Mouse (Mus musculus): ENCODE results near the gene Ranbp9.

Ranbp9 gene

DNA sequence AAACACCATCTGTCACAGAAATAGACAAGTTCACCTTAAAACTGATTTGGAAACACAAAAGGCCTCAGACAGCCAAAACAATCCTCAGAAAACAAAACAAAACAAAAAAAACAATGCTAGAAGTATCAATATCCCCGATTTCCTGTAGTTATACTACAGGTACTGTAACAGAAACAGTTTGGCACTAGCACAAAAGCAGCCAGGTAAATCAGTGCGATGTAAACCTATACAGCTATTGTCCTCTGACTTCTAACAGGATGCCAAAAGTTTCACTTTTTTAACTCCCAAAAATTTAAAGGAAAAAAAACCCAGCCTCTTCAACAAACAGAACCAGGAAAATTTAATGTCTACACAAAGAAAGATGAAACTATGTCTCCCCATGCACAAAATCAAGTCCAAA is 28.9 kb downstream of the Ranbp9 start:
- peak; percentile 53 for DNase-seq (ENCODE audit: low read depth)

DNA sequence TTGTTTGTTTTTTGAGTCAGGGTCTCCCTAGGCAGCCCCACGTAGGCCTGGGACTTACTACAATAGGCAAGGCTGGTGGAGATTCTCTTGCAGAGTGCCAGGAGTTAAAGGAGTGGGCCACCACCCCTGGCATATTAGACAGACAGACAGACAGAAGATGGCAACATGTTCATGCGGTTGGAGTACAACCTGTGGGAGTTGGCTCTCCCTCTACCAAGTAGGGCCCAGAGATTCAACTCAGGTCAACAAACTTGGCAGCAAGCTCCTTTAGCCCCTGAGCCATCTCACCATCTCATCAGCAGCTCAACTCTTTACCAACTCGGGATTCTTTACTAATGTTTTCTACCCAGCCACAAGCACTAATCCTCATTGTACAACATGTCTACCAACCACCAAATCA is 30.4 kb downstream of the Ranbp9 start:
- no peak for DNase-seq (ENCODE audit: low read depth)

DNA sequence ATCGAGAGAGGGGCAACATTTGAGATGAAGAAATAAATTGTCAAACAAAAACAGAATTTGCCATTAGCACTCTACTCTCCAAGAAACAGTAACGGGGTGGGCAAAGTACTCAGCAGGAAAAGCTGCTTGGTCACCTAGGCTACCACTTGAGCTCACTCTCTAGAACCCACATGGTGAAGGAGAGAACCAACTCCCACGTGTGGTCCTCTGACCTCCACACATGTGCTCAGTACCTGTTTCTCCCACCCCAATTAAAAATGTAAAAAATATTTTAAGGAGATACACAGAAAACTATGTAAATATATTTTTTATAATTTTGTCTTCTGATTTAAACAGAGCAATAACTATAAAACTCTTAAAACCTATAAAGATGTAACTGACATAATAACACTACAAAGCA is 33.4 kb downstream of the Ranbp9 start:
- no peak for DNase-seq (ENCODE audit: low read depth)

DNA sequence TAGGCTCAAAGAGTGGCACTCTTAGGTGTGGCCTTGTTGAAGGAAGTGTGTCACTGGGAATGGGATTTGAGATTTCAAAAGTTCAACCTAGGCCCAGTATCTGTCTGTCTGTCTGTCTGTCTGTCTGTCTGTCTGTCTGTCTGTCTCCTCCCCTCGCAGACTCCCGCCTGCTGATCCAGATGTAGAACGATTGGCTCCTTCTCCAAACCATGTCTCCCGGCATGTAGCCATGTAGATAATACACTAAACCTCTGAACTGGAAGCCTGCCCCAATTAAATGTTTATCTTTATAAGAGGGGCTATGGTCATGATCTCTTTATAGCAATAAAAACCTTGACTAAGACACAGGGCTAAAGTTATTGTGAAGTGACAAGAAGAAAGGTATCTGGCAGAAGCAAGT is 35.3 kb downstream of the Ranbp9 start:
- no peak for DNase-seq (ENCODE audit: low read depth)

DNA sequence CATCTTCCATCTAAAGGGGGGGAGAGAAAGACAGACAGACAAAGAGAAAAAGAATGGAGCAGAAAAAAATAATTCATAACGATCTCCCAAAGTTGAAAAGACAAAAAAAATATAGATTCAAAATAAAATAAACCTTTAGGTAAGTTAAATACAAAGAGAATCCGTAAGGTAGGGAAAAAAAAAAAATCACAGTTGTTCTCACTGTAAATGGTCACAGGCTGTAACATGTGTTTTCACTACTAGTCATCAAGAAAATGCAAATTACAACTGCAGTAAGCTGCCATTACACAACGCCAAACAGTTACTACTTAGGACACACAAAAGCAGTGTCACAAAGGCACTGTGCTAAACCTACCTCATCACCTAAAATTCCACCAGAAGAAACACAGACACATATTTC is 36.4 kb downstream of the Ranbp9 start:
- DNase-seq (ENCODE audit: low read depth): no peak

DNA sequence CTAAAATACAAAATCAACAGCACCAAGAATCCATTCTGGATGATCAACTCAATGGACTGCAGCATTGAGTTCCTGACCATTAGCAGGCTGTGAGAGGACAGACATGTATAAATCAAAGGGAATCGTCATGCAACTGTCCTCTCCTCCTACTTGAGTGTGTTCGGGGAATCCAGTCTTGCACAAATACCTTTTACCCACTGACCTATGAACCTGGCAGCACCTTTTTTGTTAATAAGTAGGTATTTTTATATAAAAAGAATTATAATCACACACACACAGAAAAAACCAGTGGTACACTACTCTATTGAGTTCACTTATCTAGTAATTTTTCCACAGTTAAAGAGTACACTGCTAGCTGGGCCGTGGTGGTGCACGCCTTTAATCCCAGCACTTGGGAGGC is 37.4 kb downstream of the Ranbp9 start:
- DNase-seq (ENCODE audit: low read depth): no peak

DNA sequence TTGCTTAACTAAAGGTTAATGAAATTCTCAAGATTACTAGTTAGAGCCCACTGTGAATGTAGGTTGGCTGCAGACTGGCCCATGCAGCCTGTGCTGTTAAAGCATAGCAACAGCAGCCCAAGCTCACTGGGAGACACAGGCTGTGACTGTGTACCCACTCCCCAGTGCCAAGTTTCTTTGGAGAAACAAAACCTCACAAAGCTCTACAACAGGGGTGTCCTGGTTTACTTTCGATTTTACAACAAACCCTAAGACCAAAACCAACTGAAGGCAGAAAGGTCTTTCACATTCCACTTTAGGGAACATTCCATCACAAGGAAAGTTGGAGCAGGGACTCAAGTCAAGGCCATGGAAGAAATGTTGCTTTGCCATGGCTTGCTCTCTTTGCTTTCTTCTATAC is 38.5 kb downstream of the Ranbp9 start:
- peak; percentile 50 for DNase-seq (ENCODE audit: low read depth)

DNA sequence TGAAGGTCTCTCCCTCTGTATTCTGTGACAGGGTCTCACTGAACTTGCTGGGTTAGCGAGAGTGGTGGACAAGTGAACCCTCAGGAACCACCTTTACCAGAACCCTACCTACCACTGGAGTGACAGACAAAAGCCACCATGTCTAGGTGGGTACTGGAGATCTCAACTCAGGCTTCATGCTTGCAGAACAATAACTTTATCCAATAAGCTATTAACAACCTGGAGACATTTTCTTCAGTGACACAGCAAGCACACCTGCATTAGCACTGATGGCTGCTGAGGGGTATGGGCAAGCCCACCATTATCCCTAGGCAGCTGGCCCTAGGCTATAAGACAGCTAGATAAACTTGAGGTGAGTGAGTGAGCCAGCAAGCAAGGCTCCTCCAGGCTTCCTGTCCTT is 40.7 kb downstream of the Ranbp9 start:
- DNase-seq (ENCODE audit: low read depth): peak; percentile 46

DNA sequence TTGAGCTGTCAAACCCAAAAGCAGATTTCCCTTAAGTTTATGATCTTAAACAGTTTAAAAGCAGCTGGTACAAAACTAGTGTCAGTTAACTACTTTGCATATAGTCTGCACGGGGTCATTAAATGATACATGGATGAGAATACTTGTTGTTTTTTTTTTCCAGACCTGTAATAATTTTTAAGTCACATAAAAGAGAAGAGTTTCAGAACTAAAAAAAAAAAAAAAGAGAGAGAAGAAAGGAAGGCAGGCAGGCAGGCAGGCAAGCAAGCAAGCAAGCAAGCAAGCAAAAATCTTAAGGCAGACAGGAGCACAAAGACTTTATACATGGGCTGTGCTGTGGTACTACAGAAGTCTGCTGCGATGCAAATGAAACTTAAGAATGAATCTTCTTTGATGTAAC is 47.7 kb downstream of the Ranbp9 start:
- DNase-seq (ENCODE audit: low read depth): no peak

DNA sequence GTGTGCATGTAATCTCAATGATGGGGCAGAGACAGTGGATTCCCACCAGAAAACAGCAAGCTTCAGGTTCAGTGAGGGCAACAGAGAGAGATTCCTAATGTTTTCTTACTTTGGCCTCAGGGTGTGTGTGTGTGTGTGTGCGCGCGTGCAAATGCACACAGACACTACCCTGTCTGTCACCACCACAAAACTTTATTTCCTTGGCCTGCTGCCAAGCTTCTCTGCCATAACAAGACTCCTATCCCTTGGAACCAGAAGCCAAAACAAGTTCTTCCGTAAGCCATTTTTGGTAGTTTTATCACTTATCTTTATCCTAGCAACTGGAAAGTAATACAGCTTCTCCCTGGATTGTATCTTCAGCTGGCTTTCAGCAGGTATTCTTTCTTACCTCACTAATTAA is 52.6 kb downstream of the Ranbp9 start:
- no peak for DNase-seq (ENCODE audit: low read depth)

DNA sequence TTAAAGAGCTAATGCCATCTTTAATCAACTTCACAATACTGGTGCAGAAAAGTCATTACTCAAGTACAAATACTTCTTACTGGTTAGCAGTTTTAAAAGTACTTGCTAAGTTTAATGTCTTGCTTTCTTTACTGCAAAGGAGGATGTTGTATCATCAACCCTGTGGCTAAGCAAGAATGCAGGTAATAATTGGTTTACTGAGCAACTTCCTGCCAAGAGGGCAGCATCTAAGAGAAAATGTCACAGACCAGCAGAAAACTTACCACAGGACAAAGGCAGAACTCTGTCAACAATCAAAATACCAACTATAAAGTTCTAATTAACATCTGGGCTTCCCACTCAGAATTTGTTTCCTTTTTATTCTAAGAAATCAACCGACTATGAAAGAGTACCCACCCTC is 65.8 kb downstream of the Ranbp9 start:
- no peak for DNase-seq (ENCODE audit: low read depth)

DNA sequence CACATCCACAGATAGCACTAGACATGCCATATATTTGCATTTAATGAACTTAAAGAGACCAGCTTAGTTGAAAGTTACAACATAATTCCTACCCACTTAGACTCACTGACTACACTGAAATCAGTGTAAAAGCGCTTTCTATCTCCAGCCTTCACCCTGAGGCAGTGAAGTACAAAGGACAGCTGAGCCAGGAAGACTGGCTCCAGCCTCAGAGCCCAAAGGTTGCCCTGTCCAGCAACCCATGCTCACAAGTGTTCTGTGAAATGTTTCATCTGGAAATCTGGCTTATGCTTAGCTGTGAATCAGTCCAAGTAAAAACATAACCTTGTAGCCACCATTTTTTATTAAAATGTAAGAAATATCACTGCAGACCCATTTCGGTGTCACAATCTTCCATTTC is 67.5 kb downstream of the Ranbp9 start:
- no peak for DNase-seq (ENCODE audit: low read depth)

DNA sequence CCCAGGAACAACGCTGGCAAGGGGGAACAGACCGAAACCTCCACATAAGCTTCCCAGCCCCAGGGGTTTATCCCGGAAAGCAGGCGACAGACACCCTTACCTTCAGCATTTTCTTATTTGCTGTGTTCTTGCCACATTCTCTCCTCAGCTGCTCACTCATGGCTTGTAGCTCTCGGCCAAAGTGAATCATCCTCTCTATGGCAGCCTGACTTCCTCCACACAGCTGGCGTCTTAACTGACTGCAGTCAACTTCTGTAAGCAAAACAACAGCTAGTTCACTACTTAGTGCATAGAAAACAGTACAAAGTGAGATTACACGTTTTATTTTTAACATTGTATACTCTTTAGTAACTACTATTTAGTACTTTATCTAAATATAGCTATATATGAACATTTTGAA is 68.8 kb downstream of the Ranbp9 start:
- no peak for DNase-seq (ENCODE audit: low read depth)

DNA sequence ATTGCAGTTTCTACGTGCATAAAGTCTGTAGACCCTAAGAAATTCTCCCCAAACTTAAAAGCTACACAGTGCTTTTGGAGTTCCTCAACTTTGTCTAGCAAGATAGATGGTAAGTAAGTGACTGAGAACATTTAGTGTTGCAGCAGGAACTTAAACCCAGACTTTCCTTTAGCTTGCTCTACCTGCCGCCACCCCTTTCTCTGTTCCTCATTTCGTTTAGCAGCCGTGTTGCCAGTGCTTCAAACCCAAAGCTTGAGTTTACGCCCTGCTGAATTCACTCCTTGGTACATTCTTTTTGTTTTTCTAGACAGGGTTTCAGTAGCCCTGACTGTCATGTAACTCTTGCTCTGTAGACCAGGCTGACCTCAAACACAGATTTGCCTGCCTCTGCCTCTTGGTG is 81.5 kb downstream of the Ranbp9 start:
- DNase-seq (ENCODE audit: low read depth): peak; percentile 34

DNA sequence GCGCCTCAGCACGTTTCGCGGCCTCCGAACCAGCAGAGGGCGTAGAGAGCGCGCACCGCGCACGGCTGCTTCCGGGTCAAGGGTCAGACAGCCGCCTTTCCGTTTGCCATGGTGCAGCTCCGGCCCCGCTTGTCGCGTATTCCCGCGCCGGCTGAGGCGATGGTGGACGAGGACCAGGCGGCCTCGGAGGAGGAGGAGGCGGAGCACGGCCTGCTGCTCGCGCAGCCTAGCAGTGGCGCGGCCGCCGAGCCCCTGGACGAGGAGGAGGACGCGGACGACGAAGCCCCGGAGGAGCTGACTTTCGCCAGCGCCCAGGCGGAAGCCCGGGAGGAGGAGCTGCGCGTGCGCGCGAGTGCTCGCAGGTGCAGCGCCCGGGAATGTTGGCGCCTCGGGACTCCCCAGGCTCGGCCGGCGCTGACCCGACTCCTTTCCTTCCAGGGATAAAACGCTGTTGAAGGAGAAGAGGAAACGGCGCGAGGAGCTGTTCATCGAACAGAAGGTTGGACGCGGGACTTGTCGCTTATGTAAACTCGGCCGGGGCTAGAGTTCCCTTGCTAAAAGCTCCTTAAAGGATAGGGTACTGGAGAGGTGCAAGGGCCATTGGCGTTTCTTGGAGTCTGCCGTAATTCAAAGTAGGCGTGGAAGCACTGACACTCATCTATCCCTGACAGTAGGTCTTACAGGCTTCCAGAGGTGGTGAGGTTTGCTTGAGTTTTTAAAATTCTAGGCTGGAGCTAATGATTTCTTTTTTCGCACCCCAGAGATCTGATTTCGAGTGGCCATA is 82.6 kb downstream of the Ranbp9 start, which contains the start of gene Nol7:
Nol7 (plus strand) TSS at position 94 of the 784 bp plus-strand sequence.
- DNase-seq (ENCODE audit: low read depth): peak; percentile 97

DNA sequence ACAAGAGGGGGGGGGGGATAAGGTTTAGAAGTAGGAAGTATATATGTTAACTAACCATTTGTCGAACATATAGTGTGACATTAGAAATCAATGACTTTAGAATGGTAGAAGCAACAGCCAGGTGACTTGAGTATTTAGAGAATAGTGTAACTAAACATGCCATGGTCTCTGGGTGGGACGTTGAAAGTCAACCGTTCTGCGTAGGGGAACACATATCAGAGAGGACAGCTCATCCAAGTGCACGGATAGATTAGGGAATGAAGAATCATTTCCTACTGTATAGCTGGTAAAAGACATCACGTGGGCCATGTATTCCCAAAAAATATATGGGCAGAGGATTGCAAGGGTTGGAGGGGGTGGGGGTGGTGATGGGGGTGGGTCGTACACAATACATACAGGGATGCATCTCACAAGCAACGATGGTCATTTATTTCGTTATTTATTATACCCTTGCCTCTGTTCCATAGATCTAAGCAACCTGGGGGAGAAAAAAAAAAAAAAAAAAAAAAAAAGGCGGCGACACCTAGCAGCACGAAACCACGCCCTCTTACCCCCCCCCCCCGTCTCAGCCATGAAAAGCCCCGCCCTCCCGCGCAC is 83.3 kb downstream of the Ranbp9 start:
- peak; percentile 28 for DNase-seq (ENCODE audit: low read depth)

DNA sequence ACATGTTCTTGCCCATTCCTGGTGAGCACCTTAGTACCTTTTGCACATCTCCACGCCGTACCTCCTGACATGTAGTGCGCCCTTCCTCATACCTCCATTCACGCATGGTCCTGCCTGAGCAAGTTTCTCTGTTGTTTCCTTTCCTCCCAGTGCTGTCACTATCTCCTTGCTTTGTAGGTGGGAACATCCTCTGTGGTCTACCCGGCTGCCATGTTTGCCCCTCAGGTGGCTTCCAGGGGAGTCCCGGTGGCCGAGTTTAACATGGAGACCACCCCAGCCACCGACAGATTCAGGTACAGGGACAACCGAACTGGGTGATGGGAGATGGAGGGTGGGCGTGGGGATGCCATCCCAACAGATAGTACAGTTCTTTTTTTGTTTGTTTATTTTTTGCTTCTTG is 95.8 kb downstream of the Ranbp9 start:
- DNase-seq (ENCODE audit: low read depth): no peak

DNA sequence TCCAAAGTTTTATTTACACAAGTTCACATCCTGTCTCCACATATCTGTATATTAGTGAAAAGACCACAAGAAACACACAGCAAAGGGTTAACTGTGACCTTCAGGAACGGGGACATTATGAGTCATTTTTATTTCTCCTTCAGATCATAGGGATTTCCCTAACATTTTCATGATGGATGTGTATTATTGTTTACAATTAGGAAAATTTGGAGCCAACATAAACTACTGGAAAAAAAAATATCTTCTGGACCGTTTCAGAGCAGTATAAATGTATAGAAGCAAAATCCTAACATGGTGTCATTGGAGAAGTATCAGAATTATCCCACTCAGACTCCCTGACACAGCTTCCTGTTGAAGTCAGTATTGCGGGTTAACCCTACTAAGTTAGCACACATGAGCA is 101.1 kb downstream of the Ranbp9 start:
- no peak for DNase-seq (ENCODE audit: low read depth)

DNA sequence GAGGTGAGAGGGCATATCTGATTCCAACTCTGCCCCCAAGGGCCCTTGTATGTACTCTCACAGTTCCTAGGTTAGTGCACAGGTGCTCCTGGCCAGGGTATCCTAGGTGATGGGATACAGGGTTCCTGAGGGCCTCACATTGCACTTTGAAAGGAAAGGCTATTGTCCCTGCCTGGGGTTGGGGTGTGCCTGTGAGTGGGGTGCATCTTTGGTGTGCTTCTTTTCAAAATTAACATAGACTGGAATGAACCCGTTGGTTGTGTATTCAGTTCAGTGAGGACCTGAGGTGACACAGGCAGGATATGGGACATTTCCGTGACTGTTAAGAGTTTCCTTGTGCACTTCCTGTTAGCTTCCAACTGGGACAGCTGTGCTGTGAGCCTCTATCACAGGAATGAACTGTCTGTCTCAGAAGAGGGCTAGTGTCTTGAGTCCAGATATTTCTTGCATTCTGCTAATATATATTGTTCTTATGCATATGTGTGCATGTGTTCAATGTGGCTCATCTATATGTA is 106.1 kb downstream of the Ranbp9 start:
- DNase-seq (ENCODE audit: low read depth): no peak

DNA sequence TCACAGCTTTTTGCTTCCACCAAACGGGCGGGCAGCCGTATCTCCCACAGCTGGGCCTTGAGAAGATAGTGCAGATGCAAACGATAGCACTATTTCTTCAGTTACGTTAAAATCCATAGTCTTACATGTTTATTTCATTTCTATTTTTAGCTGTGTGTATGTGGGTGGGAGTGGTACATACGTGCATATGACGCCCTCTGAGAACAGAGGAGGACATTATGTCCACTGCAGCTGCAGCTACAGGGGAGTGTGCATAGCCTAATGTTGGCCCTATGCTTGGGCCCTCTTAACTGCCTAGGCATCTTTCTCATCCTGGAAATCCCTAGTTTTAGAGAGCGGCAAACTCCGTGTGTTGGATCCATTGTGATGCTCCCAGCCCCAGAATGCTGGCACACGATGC is 106.9 kb downstream of the Ranbp9 start:
- no peak for DNase-seq (ENCODE audit: low read depth)

DNA sequence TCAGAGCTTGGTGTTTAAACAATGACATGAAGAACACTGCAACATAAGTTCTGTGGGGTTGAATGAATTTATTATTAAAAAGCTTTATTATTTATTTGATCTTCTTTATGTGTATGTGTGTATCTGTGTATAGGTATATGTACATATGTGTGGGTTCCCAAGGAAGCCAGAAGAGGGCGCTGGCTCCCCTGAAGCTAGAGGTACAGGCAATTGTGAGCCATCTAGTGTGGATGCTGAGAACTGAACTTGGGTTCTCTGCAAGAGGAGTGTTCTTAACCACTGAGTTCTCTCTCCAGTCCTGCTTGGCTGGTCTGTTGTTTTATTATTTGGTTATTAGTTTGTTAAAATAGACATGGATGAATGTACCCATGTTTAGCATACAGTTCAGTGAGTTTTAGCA is 108.2 kb downstream of the Ranbp9 start:
- DNase-seq (ENCODE audit: low read depth): peak; percentile 21

DNA sequence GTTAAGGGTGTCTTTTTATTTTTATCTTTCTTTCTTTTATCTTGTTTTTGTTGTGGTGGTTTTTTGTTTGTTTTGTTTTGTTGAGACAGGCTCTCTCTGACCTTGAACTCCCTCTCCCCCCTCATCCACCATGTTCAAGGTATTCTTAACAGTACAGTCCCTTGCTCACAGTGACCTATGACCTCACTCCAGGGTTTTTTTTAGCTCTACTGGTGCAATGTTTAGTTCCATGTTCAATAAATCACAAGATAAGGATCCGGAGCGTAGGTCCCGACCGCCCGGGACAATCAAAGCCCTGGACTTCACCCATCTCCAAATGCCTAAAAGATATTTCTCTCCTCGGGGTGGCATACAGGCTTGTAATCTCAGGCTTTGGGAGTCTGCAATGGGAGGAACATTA is 111.0 kb downstream of the Ranbp9 start:
- no peak for DNase-seq (ENCODE audit: low read depth)

DNA sequence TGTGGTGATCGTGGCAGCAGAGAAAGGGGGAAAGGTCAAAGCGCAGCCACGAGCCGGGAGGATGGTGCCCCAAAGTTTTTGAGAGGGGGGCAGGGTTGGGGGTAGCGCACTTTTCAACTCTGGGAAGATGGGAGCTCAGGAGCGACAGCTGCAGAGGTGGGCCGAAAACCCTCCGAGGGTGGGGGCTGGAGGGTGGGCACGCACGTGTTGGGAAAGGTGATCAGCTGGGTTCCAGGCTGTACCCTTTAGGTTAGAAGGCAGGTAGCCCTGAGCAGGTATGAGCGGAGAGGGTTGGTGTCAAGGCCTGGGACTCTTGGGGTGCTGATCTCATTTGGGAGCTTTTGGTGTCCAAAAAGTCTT is 115.3 kb downstream of the Ranbp9 start:
- no peak for DNase-seq (ENCODE audit: low read depth)

Data from induced T-regulatory cell, adult 2 months (primary cell).